Mouse (Mus musculus) C2C12 (cell line): ENCODE measurements around the gene Ensa.

Experiments
- CTCF ChIP-seq: IDR thresholded peaks from one replicate; pipeline ENCODE4 v1.5.1; 2011; ENCODE audit not compliant: control insufficient read depth, insufficient read depth, insufficient read length
- MAX ChIP-seq: IDR thresholded peaks from one replicate; pipeline ENCODE4 v1.6.1; 2011; ENCODE audit warnings: mild to moderate bottlenecking, control low read depth
- MYOD1 ChIP-seq: IDR thresholded peaks from one replicate; pipeline ENCODE4 v1.6.1; 2011; ENCODE audit warnings: low read depth; ENCODE audit not compliant: control insufficient read depth, insufficient read length
- USF1 ChIP-seq: IDR thresholded peaks from one replicate; pipeline ENCODE4 v1.6.1; 2011; ENCODE audit warnings: low read depth, mild to moderate bottlenecking, control low read depth, moderate library complexity

- no peak for TF ChIP-seq USF1
- TF ChIP-seq CTCF, result no peak
- no peak for TF ChIP-seq MYOD1
- no peak for TF ChIP-seq MAX
Observed at GRCm38 (mm10) chr3:95645313-95646235, 20.8 kb downstream of the Ensa start.
